Mouse (Mus musculus): ENCODE measurements at regions not wholly inside any gene's neighbourhood (a gene's known extent, or its start where the extent isn't known, plus 50 kb on each side); places are given as distances from the start of the nearest gene placed in this dataset.

DNA sequence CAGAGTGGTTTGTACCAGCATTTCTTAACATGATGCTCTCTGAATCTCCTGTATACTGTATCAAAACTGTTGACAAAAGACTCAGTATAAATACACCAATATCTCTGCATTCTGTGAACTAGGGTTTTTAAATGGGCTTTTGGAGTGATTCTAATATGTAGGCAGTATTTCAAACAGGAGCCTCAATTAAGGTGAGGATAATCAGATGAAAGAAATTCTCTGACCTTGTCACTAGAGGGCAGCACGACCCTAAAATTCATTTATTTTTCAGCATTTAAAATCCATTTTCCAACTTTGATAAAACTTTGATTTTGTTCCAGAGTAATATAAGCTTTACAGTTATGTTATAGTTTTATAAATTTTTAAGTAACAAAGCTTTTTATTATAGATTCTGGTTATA, 114.5 kb downstream of the Rfx6 start:
- no peak for DNase-seq

DNA sequence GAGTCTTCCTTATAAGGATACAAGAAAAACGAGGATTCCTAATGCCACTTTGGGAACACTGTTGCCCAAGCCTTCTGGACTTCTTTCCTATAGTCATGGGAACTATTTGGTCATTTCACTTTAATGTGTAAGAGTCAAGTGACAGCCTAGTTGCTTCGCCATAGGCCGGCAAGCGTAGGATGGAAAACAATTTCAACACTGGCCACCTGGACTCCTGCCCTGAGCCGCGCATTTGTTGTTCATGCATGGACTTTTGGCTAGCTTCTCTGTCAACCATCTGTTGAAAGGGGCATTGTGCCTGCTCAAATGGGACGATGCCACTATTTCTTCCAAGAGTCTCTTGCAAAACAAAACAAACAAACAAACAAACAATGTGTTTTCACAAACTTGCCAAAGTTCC, 116.3 kb downstream of the Rfx6 start:
- DNase-seq: no peak

DNA sequence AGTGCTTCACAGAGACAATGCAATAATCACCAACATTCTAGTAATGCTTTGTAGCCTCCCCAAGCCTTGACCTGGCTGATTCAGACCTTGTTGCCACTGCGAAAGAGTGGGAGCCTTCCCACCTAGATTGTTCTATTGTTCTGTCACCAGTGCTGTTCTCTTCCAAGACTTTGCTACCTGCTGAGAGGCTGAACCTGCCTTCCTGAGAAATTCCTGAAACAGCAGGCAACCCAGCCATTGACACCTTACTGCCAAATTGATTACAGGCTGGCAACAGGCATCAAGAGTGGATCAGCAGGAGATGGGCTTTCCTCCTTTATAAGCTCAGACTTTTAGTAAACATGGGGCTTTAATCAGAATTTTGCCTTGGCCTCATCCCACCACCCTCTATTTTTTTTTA, 139.1 kb downstream of the Rfx6 start:
- DNase-seq: no peak

DNA sequence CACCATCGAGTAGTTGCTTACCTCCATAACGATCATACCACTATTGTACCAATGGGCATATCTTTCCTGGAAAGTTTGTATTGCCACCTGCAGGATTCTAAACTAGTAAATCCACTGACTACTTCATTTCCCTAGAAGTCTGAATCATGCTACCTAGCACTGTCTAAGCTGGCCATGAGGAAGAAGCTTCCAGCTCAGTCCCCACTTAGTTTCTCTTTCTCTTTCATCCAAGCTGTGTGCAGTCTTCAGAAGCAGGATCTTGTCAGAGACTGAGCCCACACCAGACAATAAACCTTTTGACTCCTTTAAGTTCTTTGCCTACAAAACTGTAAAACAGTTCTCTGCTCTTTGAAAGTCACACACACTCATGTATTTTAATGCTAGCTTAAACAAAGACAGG, 146.3 kb downstream of the Rfx6 start:
- no peak for DNase-seq

DNA sequence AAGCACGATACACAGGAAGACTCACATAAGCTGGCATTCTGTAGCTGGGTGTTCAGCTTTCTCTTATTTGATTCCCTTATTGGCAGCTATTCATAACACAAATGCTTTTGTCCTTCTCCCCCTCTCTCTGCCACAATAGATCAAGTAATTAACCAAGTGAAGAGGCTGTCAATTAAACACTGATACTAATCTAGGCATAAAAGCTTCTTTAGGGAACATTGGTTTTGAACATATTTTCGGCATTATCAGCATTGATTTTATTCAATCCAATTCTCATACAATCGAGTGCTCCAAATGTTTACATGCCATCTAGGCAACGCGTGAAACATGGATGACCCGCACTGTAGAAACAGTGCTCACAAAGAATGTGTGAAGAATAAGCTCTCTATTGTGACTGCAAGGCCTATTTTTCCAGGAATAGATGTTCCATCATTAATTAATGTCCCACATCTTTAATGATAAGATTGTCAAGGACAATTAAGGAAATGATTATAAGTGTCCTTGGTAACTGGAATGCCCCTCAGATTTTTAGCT, 148.9 kb downstream of the Rfx6 start:
- DNase-seq: no peak

GRCm38 (mm10) chr10:51832459-51832858, 154.9 kb downstream of the Rfx6 start:
- DNase-seq: peak in 1 of 2 experiments; percentile 3

DNA sequence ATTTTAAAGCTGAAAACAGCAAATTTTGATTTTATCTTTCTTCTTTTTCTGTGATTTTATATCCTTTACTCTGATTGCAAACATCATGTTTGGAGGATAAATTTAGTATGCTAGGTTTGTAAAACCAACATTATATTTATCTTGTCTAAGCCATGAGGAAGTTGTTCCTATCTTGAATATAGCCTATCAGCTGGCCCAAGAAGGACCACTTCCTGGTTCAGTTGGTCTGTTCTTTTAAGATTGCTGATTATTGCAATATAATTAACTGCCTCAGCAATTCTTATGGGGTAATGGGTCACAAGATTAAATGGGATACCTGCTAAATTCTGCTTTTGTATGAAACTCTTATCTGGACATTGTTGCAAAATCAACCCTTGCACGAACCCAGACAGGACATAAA, 165.5 kb downstream of the Rfx6 start:
- DNase-seq: no peak

DNA sequence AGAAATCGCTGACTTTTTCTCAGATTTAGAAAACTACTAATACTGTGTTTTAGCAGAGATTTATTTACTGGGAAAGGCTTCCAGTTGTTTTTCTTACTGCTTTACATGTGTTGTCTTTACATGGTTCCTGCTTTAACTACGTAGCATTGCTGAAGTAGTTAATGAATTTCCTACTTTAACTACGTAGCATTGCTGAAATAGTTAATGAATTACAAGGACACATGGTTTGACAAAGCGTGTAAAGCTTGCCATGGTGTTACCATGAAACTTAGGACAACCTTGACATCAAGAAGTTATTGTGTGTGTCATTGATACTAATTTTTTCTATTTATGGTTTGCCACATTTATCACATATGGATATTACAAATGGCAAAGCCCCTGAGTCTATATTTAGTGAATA, 168.7 kb downstream of the Rfx6 start:
- DNase-seq: no peak

DNA sequence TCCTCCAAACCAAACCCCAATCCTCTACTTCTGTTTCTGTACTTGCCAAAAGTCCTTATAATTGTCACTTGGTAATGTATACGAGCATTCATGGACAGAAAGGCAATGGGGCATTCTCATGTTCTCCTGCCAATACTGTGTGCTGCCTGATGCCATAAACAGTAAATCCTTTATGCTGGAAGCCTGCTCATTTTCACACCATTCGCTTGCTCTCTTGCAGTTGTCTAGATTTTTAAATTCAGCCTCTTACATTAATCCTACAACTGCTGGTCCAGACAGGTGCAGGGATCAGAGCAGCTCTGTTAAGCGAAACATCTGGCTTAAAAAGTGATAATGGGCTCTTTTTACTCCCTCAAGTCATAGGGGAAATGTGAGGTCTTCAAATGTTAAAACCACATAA, 152.9 kb upstream of the Vgll2 start:
- no peak for DNase-seq

GRCm38 (mm10) chr10:51911066-51911691, 111.1 kb upstream of the Vgll2 start:
- no peak for DNase-seq

GRCm38 (mm10) chr10:51912096-51912495, 110.2 kb upstream of the Vgll2 start:
- no peak for DNase-seq

GRCm38 (mm10) chr10:51926644-51927043, 95.7 kb upstream of the Vgll2 start:
- DNase-seq: peak; percentile 16 to 22

DNA sequence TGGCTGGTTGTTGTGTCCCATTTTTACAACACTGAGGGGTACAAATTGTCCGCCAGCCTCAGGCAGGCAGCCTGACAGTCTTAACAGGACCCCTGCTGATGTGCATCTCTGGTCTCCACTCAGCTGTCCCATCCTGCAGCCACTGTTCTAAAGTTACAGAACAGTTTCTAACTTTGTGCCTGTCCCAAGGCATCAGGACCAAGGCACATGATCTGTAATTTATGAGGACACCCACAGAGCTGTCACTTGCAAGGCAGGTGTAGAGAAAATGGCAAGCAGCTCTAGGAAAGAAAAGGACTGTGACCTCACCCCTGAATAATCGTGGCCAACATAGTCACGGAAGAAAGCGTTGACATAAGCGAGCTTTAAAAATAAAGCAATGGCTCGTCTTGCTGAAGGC, 93.0 kb upstream of the Vgll2 start:
- DNase-seq: no peak

- no peak for DNase-seq
Measured at GRCm38 (mm10) chr10:51930266-51930665, 92.0 kb upstream of the Vgll2 start.

GRCm38 (mm10) chr10:51930696-51931095, 91.6 kb upstream of the Vgll2 start:
- DNase-seq: no peak

GRCm38 (mm10) chr10:51935482-51935881, 86.8 kb upstream of the Vgll2 start:
- DNase-seq: no peak

GRCm38 (mm10) chr10:51941192-51941591, 81.1 kb upstream of the Vgll2 start:
- no peak for DNase-seq

GRCm38 (mm10) chr10:51945701-51946100, 76.6 kb upstream of the Vgll2 start:
- no peak for DNase-seq

DNA sequence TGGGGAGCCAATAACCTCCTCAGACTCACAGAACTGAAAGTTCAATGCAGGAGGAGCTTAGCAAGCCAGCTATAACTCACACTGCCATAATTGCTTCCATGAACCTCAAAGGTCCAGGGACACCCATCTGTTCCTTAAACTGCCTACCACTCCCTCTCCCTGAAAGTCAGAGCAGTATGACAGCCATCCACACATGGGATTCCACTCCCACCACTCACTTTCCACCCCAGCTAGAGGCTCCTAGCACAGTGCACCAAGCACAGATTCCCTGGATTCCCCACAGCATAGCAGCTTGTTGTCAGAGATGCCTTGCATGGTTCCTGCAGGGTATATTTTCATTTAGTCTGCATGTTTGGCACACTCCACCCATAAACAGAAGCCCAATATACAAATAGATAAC, 76.1 kb upstream of the Vgll2 start:
- DNase-seq: no peak

- no peak for DNase-seq
Measured at GRCm38 (mm10) chr10:51946881-51947280, 75.4 kb upstream of the Vgll2 start.

DNA sequence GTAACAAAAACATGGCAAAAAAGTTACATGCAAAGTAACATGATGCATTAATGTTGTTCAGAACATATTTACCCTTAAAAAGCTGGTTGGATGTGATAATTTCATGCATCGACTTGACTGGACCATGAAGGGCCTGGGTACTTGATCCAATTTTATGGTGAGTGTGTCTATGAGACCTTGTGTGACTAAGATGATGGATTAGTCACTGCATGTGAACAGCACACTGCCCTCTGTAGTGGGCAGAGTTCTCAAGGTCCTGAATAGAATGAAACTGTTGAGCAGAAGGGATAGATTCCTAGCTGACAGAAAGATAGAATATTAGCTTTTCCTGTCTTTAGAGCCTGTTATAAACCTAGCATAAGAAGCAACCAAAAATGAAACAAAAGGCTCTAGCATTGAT, 72.3 kb upstream of the Vgll2 start:
- DNase-seq: no peak

DNA sequence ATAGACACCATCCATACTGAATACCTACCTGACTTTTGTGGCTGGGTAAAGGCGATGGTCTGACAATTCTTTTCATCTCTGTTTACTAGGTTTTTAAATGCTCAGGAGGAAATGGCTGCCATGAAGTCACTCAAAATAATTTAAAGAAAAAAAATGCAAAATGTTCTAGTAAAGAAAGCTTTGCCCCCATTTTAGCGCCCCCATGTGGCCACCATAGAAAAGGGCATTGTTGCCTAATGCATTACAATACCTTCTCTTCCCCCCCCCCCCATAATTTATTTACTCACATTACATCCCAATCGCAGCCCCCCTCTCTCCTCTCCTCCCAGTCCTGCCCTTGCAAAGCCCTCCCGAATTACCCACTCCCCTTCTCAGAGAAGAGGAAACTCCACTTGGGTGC, 70.3 kb upstream of the Vgll2 start:
- no peak for DNase-seq

GRCm38 (mm10) chr10:51956493-51956892, 65.8 kb upstream of the Vgll2 start:
- DNase-seq: no peak

DNA sequence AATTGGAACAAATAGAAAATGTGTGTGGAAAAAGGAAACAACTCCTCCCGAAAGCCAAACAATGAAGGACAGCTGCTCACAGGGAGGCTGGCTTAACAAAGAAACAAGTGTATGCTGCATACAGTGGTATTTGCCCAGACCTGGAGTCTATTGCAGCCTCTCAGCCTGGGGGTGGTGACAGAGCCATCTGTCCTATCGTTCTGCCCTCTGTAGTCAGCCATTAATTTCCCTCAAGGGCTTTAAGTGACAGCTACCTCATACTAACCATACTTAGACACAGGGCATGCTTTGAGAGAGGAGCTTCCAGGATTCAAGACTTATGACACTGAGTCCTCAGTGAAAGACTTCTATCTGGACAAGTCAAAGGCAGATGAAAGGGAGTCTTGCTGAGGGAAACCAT, 60.8 kb upstream of the Vgll2 start:
- DNase-seq: no peak

DNA sequence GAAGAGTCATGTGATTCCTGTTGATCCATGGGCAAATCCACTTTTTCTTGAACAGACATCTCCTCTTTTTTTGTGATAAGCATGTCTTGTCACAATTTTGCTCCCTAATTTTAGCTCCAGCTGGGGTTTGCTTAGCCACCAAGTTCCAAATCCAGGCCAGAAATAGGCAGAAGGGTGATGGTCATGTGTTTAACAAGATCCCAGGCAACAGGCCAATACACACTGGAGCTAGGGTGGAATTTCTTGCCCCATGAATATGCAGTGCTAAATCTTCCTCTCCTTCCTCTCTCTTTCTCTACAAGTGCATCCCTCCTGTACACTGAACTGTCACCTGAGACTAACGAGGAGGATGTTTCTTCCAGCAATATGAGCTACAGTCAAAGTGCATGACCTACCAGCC, 58.6 kb upstream of the Vgll2 start:
- DNase-seq: no peak

Measured in lung, adult 18-20 months (tissue).